Mouse (Mus musculus): ENCODE measurements around the gene Gm36210. TPM values are rescaled to one million over a fixed set of nuclear protein-coding genes. Genes with fewer than 3 reads are reported as not detected.

Gm36210 gene
- total and polyA plus RNA-seq, 2 experiments = 0.13 TPM; not detected in 1

DNA sequence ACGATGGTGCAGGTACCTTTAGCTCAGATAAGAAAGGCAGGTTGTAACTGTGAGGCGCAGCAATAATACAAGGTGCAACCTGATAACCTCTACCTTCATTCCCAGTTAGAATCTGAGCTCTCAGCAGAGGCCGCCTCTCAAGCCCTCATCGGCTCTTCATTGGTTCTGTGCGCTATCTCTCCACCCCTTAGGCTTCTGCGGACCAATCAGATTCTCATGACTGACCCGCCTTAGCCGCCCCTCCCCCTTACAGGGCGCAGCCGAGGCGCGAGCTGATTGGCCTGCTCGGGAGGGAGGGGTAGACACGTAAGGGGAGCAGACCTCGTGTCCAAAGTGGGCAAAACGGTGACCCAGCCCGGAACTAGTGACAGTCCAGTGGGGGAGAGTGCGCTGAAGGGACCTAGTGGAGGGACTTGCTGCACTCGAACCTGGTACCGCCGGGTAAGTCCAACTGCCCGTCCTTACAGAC lies 29.5 kb downstream of the Gm36210 start, which contains the start of gene Isoc2a:
TSS of gene Isoc2a (plus strand) at position 401 of the 469 bp plus-strand sequence.
- no peaks in the 10 kb centered on the region for H3K27me3 ChIP-seq (ENCODE audit: control insufficient read depth, insufficient read depth, low read length)
- no peaks in the 10 kb centered on the region for H3K36me3 ChIP-seq (ENCODE audit: control insufficient read depth, insufficient read depth, low read length)
- H3K4me1 ChIP-seq (ENCODE audit: control insufficient read depth, insufficient read depth, low read length) = peaks cover 10% of the 10 kb centered on the region
- peak within 1 kb of the TSS; percentile 91 for H3K9ac ChIP-seq (ENCODE audit: low read depth, low read length)
- peaks cover 11% of the 10 kb centered on the region; the same call in 1 of the 2 replicates for H3K79me2 ChIP-seq (ENCODE audit: control insufficient read depth, insufficient read depth, low read length)
- peak within 1 kb of the TSS; percentile 98 for H3K27ac ChIP-seq (replicated peaks; ENCODE audit: insufficient read depth, low read depth, low read length)
- peak within 1 kb of the TSS; percentile 76 for H3K4me3 ChIP-seq (ENCODE audit: insufficient read depth, low read depth, low read length)
- 1% methylated on average over 22 of the region's 22 CpGs for WGBS
- peak; percentile 97 for DNase-seq (ENCODE audit: extremely low read depth, low read depth, low spot score)
- TF ChIP-seq CTCF (IDR thresholded peaks at IDR 0.05; ENCODE audit: low read depth, low read length) (peak; percentile 8; the same call in 1 of the 2 replicates), POLR2A (IDR thresholded peaks at IDR 0.05; ENCODE audit: extremely low read depth, insufficient read depth, low read length) (peak; percentile 100)

DNA sequence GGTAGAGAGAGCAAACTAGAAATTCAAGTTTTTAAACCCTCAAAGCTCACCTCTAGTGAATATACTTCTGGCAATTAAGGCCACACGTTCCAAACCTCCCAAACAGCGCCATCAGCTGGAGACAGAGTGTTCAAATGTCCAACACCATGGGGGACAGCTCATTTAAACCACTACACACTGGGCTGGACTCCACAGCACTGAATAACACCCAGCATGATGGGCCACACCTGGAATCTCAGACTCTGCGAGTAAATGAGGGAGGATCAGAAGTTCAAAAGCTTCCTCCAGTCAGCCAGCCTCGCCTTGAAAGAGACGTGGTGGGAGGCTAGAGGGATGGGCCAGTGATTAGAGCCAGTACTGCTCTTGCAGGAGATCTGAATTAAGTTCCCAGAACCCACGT lies 36.2 kb downstream of the Gm36210 start, which contains the start of gene Isoc2b:
TSS of gene Isoc2b (minus strand) at position 126 of the 400 bp plus-strand sequence.
- 0 out of 2 replicates have a peak, but pooled peaks cover 3% of the 10 kb centered on the region for H3K4me1 ChIP-seq (ENCODE audit: control insufficient read depth, insufficient read depth, low read length)
- DNase-seq (ENCODE audit: extremely low read depth, low read depth, low spot score) = no peak
- H3K9ac ChIP-seq (ENCODE audit: low read depth, low read length) = no peak within 1 kb of the TSS
- no peaks in the 10 kb centered on the region for H3K36me3 ChIP-seq (ENCODE audit: control insufficient read depth, insufficient read depth, low read length)
- WGBS = 67% methylated on average over 6 of the region's 6 CpGs
- TF ChIP-seq POLR2A (IDR thresholded peaks at IDR 0.05; ENCODE audit: extremely low read depth, insufficient read depth, low read length) (no peak), CTCF (IDR thresholded peaks at IDR 0.05; ENCODE audit: low read depth, low read length) (no peak)
- H3K4me3 ChIP-seq (ENCODE audit: insufficient read depth, low read depth, low read length) = no peak within 1 kb of the TSS
- H3K27me3 ChIP-seq (ENCODE audit: control insufficient read depth, insufficient read depth, low read length) = no peaks in the 10 kb centered on the region
- no peak within 1 kb of the TSS for H3K27ac ChIP-seq (replicated peaks; ENCODE audit: insufficient read depth, low read depth, low read length)
- H3K79me2 ChIP-seq (ENCODE audit: control insufficient read depth, insufficient read depth, low read length) = no peaks in the 10 kb centered on the region

DNA sequence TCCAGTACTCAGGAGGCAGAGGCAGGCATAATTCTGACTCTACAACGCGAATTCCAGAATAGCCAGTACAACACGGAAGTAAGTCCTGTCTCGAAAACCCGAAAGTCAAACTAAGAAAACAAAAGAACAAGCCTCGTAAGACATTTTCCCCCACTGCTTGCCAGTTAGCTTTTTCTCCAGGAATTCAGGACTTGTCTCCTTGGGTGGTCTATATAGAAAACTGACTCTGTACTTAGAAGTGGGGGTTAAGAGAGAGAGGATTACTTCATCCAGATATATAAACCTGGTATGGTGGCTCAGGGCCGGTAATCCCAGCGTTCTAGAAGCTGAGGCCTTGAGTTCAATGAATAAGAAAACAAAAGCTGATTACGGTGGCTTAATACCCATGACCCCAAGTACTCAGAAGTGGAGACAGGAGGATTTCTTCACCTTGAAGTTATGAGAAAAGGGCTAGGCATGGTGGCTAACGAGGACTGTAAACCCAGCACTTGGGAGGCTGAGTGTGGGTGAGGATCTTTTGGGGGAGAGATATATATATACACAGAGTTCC lies 39.6 kb downstream of the Gm36210 start:
- H3K9ac ChIP-seq (ENCODE audit: low read depth, low read length) = peak overlapping the region; percentile 67
- no peak for TF ChIP-seq CTCF (IDR thresholded peaks at IDR 0.05; ENCODE audit: low read depth, low read length)
- TF ChIP-seq POLR2A (IDR thresholded peaks at IDR 0.05; ENCODE audit: extremely low read depth, insufficient read depth, low read length) = no peak
- WGBS = 20% methylated on average over 10 of the region's 10 CpGs
- no peaks in the 10 kb centered on the region for H3K27me3 ChIP-seq (ENCODE audit: control insufficient read depth, insufficient read depth, low read length)
- no peak for DNase-seq (ENCODE audit: extremely low read depth, low read depth, low spot score)
- H3K27ac ChIP-seq (replicated peaks; ENCODE audit: insufficient read depth, low read depth, low read length) = peak overlapping the region; percentile 77
- H3K4me3 ChIP-seq (ENCODE audit: insufficient read depth, low read depth, low read length) = peak overlapping the region; percentile 46
- H3K79me2 ChIP-seq (ENCODE audit: control insufficient read depth, insufficient read depth, low read length) = no peaks in the 10 kb centered on the region
- peaks cover 15% of the 10 kb centered on the region for H3K4me1 ChIP-seq (ENCODE audit: control insufficient read depth, insufficient read depth, low read length)
- no peaks in the 10 kb centered on the region for H3K36me3 ChIP-seq (ENCODE audit: control insufficient read depth, insufficient read depth, low read length)

DNA sequence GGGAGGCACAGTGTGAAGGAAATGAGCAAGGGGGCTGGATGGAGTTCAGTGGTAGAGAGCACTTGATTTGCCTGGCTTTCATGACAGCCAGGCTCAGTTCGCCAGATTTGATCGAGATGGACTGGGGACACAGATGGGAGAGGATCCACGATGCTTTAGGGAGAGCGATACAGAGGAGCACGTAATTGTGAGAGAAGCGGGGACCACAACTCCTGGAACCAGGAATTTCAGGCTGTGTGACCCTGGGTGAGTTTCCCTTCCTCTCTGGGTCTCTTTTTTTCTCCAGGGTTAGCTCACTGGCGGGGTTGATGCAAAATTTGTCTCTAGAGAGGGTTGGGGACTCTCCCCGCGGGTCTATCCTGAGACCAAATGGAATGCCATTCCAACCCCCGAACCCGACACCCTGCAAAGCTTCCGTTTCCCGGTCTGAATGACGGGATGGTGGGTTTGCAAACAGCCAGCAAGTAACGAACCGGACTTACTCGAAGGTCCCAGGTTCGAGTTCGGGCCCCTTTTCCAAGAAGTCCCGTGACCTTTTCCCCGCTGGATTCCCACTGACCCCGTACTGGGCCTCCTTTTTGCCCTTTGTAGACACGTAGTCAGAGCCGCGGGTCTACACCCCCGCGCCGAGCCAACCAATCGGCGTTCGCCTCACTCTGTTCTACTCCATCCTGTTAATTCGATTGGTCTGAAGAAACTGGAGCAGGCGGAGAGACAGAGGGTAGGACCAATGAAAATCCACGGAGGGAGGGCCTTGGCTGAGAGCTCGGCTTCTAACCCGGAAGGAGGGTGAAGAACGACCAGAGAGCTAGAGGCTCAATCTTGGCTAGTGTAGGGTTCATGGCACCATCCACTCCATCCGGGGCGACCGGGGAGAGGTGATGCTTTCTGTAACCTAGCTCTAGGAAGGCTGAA lies 40.5 kb downstream of the Gm36210 start:
- 3% methylated on average over 40 of the region's 40 CpGs for WGBS
- peak; percentile 99 for DNase-seq (ENCODE audit: extremely low read depth, low read depth, low spot score)
- H3K27me3 ChIP-seq (ENCODE audit: control insufficient read depth, insufficient read depth, low read length) = no peaks in the 10 kb centered on the region
- TF ChIP-seq POLR2A (IDR thresholded peaks at IDR 0.05; ENCODE audit: extremely low read depth, insufficient read depth, low read length) = peak; percentile 85
- no peak for TF ChIP-seq CTCF (IDR thresholded peaks at IDR 0.05; ENCODE audit: low read depth, low read length)
- peak overlapping the region; percentile 96 for H3K27ac ChIP-seq (replicated peaks; ENCODE audit: insufficient read depth, low read depth, low read length)
- H3K4me1 ChIP-seq (ENCODE audit: control insufficient read depth, insufficient read depth, low read length) = peaks cover 15% of the 10 kb centered on the region
- H3K79me2 ChIP-seq (ENCODE audit: control insufficient read depth, insufficient read depth, low read length) = no peaks in the 10 kb centered on the region
- peak overlapping the region; percentile 61 for H3K4me3 ChIP-seq (ENCODE audit: insufficient read depth, low read depth, low read length)
- H3K9ac ChIP-seq (ENCODE audit: low read depth, low read length) = peak overlapping the region; percentile 85
- no peaks in the 10 kb centered on the region for H3K36me3 ChIP-seq (ENCODE audit: control insufficient read depth, insufficient read depth, low read length)

DNA sequence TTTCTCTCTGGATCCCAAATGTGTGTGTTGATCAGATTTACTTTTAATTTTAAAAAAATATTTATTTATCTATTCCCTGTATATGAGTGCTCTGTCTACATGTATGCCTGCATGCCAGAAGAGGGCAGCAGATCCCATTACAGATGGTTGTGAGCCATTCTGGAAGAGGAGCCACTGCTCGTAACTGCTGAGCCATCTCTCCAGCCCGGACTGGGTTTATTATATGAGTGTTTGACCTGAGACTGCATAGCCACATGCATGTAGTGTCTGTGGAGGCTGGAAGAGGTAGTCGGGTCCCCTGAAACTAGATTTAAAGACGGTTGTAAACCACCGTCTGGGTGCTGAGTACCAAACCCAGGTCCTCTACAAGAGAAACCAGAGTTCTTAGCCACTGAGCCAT lies 41.2 kb downstream of the Gm36210 start:
- Histone ChIP-seq H3K36me3 (ENCODE audit: control insufficient read depth, insufficient read depth, low read length) (no peaks in the 10 kb centered on the region), H3K27ac (replicated peaks; ENCODE audit: insufficient read depth, low read depth, low read length) (peak overlapping the region; percentile 96), H3K4me1 (ENCODE audit: control insufficient read depth, insufficient read depth, low read length) (peaks cover 15% of the 10 kb centered on the region), H3K79me2 (ENCODE audit: control insufficient read depth, insufficient read depth, low read length) (no peaks in the 10 kb centered on the region), H3K27me3 (ENCODE audit: control insufficient read depth, insufficient read depth, low read length) (no peaks in the 10 kb centered on the region), H3K4me3 (ENCODE audit: insufficient read depth, low read depth, low read length) (peak overlapping the region; percentile 61), H3K9ac (ENCODE audit: low read depth, low read length) (peak overlapping the region; percentile 85)
- WGBS = 51% methylated on average over 5 of the region's 5 CpGs
- peak; percentile 68 for DNase-seq (ENCODE audit: extremely low read depth, low read depth, low spot score)
- TF ChIP-seq POLR2A (IDR thresholded peaks at IDR 0.05; ENCODE audit: extremely low read depth, insufficient read depth, low read length) (no peak), CTCF (IDR thresholded peaks at IDR 0.05; ENCODE audit: low read depth, low read length) (peak; percentile 68)
